Mouse (Mus musculus) natural killer cell, adult 2 months (primary cell): ENCODE data around the gene Prkce.

Experiments
- DNase-seq, 2 experiments: peaks; one replicate each; pipeline ENCODE4 v3.0.0; 2022; ENCODE audit warnings: low spot score in 2 of 2

Gene Prkce

DNA sequence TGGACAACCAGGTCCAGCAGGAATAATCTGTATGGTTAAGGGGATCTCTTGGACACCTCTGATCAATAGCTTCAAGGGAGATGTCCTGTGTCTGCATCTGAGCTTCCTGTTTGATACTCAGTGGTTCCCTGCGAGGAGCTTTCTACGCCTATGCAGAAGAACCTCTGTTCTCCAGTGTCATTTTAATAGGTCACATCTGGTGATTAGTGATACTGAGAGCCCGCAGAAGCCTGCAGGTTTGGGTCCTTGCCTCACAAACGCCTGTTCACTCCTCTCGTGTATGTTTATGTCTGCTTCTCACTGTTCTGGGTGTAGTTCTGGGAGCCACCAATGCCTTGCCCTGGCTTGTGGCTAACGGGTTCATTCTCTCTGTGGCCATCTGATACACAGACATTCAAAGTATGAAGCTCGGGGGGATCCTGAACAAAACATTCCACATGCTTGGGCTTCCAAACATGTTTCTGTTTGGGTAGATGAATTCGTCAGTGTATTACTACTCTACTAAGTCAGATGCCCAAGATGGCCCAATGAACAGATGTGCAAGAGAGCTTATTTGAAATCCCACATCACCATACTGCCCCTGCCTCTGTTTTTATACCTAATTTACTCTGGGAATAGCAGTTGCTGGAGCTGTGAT, 202.6 kb downstream of the Prkce start:
- DNase-seq: no peak

DNA sequence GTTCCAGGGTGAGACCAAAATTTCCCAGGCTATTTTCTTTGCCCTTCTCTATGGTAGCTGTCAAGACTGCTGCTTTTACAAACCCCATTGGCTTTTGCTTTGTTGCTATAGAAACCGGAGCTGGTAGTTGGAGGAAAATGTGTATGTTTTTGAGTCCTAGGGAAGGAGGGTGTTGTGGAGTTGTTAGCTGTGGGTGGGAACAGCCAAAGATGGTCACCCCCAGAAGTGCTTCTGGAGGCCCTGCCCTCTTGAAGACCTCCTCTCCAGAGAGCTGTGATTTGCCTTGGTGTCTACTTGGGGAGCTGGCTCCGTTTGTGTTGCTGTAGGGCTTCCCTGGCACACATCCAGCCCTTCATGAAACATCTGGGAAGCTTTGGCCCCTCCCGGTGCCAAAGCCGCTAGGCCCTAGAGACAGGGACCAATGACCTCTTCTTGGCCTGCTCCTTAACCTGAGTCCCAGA, 203.5 kb downstream of the Prkce start:
- no peak for DNase-seq

DNA sequence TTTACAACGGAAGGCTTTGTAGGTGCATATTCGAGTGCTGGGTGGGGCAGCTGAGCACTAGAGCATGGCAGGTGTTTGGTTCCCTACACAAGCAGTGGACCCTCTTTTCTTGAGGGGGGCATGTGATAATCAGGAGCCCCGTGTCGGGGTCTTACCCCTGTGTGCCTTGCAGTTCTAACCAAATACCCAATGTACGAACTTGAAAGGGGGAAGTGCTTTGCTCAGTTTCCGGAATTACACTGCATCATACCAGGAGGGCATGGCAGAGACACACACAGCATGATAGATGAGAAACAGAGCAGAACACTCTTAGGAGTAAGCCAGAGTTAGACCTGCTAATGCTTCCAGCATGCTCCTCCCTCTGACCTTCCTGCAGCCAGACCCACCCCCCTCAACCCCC, 208.8 kb downstream of the Prkce start:
- DNase-seq: peak in 1 of 2 experiments; percentile 33

DNA sequence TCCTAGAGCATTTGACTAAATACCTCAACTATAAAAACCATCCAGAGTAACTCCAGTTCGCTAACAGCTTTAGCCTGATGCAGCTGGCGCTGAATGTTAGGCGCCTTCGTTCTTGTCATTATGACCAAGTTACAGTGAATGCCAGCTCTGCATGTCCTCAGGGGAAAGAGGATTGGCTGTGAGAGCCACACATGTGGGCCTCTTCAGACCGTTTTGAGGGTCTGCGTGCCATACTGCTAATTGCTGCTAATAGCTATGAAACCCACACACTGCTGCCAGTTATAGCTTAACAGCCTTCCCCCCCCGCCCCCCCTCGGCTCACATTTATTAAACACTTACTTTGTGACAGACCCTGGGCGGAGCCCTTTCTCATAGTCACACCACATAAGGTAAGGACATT, 210.3 kb downstream of the Prkce start:
- no peak for DNase-seq

DNA sequence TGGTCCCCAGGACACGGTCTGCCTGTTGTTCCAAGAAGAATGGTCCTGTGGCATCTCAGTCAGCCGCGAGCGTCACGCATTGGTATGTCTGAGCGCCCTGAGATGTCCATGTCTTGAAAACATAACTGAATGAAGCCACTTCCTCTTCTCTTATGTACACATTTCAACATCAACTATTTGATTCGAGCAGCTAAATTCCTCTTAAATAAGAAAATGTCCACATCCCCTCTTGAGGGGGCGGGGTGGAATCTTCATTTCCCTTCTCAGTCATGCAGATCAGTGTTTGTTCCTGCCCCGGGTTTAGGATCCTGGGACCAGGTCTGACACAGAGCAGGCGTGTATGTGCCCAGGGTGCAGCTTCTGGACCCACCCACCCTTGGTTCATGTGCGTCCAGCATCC, 211.0 kb downstream of the Prkce start:
- peak in 1 of 2 experiments; percentile 51 for DNase-seq

DNA sequence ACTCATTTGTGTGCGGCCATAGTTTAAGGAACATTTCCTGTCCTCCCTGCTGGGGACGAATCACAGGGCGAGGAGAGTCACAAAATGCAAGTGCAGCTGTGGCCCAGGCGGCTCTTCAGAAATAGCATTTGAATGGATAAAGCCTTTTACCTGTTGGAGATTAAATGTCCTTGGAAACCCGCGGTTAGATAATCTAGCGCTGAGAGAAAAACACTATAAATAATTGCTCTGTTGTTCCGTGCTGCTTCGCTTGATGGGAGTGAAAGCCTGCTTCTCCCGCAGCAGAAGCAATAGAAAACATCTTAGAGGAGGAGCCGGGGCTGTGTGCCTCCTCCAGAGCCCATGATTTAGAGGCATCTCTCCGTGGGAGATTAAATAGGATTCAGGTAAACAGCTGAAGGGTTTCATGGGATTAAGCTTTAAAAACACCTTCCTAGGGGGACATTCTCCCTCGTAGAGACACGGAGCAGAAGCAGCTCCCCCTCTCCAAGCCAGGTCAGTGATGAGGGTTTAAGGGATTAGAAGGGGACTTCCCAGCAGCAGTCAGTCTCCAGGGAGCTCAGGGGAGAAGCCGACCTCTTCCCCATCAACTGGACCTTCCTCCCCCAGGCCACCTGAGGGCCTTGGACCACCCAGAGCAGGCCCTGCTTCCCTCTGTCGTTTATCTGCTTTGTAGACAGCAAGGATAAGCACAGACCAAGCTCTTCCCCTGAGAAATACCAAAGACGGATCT, 212.0 kb downstream of the Prkce start:
- DNase-seq: no peak

DNA sequence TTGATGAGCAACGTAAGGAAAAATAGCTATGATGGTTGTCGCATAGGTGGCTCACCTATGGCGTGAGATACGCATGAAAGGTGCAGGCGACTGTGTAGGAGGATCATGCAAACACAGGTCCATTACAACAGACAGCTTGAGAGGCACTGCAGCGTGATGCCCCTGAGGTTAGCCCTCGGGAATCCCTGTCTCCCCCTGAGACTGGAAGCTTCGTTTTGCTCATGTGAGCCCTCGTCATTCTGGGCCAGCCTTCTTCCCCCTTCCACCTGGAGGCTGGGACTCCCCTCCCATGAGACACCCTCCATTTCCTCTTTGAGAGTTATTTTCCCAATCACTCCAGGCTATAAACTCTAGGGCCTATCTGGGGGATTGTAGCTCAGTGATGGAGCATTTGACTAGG, 213.9 kb downstream of the Prkce start:
- no peak for DNase-seq

DNA sequence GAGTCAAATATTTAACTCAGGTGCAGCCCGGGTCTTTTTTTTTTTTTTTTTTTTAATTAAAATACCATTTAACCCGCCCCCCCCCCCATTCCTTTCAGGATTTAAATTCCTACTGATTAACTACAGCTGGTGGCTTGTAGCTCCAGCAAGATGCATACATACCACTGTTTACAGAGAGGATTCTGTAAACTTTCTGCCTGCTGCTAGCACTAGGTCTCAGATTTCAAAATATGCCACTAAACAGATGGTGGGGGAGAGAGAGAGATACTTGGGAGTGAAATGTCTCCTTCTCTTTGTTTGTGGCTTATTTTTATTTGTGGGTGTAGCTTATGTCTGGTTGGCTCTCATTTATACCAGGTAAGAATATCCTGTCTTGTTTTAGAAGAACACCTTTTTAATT, 215.3 kb downstream of the Prkce start:
- DNase-seq: no peak

DNA sequence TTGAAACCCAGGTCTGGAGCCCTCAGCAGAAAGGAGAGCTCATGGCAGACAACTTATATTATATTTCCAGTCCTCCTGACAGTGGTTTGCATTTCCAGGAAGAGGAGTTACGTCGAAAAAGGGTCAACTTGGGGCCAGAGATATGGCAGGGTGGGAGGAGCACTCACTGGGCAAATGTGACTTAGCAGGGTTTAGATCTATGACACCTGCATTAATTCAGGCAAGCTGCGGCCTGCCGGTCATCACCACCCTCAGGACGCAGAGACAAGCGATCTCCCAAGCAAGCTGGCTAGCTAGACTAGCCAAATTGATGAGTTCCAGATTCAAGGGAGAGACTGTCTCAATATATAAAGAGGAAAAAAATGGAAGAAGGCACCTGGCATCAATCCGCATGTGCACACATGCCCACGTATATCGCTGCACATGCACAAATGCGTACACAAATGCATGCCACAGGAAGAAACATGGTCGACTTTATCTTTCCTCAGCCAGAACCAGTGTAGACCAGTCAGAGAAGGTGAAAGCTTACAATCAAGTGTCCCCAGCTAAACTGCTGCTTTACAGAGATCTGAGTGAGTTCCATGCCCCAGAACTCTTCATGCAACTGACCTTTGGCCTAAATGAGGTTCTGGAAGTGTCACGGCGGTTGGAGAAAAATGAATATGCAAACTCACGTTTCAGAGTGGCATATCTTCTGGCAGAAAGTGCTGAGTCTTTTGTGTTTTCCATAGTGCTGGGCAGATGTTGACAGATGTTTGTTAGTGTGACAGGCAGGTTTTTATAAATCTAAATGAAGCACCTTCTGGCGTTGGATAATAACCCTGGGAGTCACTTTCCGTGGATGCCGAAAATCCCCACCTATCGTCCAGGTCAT, 216.4 kb downstream of the Prkce start:
- no peak for DNase-seq

DNA sequence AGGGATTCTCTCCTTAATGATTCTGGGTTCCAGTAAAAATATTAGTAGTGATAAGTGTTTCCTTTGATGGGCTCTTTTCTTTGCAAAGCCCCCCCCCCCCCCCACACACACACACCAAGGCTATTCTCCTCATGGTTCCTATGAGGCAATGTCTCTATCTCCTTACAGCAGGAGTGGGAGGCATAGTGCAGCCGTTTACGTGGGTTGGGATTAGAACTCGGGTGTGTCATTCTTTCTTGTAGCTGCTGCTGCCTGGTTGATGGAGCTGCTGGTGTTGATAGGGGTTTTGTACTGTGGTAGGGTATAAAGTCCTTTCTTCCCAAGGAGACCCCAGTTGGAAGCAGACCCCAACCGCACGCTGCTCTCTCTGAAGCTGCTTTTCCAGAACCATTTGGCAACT, 224.9 kb downstream of the Prkce start:
- DNase-seq: no peak

DNA sequence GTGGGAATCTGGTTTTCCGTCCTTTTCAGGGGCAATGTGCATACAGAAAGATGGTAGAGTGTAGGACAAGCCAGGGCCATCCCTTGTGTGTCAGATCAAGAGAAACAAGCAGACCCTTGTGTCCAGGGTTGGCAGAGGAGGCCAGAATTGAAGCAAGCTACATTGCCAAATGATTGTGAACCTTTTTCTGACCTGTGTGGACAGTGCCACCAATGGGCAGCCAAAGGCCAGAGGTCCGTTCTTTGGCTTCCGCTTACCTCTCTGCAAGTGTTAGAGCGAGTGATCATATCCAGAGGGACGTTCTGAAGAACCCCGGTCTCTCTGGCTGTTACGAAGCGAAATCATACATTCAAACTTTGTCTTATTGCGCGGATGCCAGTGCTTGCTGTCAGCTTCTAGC, 225.6 kb downstream of the Prkce start:
- no peak for DNase-seq

DNA sequence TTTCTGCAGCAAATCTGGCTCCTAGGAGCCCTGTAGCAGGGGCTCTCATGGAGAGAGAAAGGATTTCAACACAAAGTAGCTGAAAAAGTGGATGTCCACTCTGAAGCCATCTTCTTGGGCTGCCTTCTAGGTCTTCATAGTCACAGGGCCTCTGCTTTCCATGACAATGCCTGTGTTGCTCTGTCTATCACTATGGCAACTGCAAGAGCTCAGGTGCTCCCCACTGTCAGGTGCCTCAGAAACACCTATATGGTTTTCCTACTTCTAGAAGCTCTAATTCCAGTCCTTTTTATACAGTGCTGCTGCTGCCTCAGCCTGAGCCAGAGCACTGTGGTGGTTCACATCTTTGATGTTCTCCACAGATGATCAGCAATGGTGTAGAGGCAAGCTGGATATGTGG, 229.5 kb downstream of the Prkce start:
- no peak for DNase-seq

DNA sequence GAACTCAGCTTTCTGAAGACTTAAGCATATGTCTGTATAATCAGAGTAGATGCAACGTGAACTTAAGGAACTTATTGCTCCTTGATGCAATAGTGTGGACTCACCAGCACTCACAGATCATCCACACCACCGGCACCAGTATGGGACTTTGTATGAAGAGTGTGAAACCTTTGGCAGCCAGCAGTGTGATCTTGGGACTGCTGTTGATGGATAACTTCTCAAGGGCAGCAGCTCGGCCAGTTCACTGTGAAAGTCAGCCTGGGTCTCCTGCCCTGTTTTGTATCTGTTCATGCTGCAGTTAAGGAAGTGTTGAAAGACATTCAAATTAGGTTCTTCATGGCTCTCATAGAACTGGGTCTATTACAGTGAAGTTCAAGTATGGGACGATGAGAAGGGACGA, 230.1 kb downstream of the Prkce start:
- no peak for DNase-seq

DNA sequence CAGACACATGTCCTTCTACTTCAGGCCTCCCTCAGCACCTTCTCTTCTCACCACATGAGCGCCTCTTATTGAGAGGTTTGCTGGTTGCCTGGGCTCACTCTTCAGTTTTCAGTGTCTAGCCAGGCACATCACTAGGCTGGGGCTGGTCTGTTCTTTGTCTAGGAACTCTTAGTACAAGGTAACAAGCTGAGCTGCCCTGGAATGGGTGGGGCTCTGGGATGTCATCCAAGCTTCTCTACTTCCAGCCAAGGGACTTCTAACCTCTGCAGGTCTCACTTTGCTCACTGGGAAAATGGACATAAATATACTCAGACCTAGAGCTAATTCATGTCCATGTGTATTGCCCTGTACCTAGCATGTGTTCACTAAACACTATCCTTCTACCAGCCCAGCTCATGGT, 230.6 kb downstream of the Prkce start:
- no peak for DNase-seq

DNA sequence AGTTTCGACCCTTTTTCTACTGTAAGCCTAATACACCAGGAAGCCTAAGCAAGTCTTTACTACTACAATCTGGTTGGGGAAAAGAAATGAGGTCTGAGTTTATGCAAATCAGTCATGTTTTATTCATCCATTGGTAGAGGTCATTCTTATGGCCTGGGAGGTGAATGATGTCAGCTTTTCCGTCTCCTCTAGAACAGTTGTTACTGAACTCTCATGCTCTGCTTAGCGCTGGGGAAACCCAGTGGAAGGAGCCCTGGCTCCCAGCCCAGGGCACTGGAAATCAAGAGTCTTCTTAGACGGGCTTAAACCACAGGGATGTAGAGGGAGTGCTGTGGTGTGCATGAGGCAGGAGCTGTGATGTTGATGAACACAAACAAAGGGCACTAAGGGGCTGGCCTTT, 232.4 kb downstream of the Prkce start:
- DNase-seq: no peak

DNA sequence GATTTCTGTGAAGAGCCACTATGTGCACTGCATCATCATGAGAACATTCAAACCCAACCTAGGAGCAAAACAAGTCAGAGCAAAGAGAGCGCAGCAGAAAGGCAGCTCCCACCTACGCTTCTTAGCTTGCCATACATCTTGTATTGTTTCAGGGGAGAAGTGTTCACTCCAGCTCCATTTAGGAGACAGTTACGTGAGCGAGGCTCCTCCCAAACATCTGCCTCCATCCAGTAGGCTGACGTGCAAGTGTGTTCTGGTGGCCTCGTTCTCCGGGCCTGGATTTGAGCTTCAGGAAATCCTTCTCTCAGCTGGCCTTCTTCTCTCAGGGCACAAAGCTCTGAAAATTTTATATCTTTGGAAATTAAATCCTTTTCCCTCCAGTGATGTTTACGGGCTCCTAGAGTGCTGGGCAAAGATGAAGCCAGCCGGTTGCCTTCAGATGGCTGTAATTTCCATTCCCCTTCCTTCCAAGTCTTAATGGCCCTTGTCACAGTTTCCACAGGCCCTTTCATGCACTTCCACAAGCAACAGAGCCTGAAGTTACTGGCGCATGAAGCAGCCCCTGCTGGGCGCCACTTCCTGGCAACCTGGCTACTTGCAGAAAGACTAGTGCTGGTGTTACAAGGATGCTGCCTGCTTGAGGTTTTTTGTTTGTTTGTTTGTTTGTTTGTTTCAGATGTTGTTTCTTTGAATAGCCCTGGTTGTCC, 237.4 kb downstream of the Prkce start:
- DNase-seq: no peak

DNA sequence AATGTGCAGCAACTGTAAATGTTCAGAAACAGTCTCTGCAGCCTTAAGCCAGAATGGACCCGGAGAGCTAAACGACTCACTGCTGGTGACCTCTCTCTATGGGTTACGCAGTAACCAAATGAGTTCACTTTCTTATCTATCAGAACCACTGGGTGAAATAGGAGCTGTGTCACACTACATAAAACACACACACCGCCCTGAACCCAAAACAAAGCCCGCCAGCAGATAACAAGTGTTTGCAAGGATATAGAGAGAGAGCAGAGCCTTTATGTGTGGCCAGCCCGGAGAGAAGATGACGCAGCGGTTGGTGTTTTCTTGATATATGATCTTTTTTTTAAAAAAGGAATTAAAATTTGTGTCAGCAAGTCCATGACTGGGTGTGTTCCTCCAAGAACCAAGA, 238.1 kb downstream of the Prkce start:
- DNase-seq: no peak

DNA sequence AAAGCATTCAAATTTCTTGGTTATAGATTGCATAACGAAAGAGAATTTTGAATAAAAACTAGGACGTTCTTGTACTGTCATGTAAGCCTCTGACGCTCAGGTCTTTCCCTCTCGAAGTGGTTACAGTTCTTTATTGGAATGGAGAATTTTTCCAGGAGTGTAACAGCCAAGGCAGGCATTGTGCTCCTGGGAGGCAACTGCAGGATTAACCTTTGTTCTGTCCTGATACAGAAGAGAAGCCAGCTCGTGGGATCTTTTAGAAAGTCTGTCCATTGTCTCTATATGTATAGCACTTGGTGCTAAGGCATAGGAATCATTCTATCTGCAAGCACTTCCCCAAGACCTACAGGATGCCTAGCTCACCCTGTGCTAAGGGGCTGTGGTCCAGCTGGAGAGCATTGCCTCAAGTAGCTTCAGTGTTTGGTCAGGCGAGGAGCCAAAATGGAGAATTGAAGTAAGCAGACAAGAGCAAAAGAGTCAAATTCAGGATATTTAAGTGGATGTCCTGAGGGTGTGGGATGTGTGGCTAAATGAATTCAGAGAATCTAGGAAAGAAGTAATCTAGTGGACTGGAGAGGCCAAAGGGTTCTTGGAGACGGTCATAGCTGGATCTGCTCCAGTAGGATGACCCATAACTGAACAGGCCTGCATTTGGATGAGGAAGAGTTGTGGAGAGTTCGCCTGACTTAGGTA, 240.5 kb downstream of the Prkce start:
- DNase-seq: no peak

DNA sequence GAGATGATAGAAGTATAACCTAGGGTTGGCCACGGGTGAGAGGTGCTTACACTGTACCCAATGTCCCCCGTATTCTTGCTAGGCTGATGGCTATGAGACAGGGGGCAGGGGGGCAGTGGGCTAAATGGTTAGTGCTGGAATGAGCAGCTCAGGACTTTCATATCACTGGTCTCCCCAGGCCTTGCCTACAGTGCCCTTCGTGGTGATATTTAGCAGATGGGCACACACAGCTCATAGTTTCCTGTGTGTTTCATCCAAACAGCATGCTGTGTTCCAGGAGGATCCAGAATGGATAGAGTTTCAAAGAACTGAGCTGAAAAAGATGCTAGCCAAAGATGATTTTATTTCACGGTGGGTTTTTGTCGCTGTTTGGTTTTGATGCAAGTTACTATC, 241.0 kb downstream of the Prkce start:
- no peak for DNase-seq

DNA sequence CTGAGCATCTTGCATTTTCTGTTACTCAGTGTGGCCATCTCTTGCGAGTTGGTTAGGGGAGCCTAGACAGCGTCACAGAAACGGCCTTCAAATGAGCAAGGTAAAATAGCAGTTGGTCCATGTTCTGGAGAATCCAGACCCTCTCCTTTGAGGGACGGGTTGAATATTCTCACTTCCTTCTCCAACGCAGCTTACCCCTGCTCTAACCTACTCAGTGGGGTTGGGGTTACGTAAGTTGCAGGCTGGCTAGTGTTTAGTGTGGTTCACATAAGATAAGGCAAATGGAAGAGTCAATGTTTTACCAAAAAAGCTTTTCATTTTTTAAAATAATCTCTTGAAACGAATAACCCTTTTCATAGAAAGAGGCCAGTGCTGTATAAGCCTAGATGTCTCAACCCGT, 241.9 kb downstream of the Prkce start:
- DNase-seq: no peak

DNA sequence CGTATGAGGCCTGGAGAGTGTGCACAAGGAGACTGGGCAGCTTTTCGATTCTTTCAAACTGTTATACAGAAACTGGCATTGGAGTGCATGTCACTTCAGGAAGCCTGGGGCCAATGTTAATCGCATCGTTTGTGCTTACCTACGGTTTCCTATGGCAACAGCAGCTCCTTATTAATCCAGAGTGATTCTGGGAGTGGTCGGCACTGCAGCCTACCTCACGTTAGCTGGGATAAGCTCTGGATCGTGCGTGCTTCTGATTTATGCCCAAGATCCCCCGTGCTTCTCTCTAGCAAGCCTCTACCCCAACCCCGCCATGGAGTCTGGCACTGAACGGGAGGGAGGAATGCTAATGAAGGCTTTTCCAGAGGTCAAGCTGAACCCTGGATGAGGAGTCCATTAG, 242.9 kb downstream of the Prkce start:
- DNase-seq: no peak

DNA sequence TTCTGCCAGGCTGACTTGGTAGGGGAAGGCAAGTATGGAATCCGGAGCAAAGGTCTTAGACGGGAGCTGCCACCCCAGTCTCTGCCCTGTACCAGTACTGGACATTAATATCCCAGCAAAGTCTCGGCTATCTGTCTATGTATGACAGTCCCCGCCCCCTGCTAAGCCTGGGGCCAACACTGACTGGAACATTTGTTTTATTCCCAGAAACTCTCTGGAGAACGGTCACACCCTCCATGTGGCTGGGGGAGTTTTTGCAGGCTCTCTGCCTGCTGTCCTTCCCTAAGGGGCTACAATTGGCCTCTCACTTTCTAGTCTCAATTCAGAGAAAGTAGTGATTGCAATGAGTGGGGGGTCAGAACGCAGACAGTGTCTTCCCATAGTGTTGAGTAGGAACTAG, 244.6 kb downstream of the Prkce start:
- DNase-seq: no peak
